Mouse (Mus musculus) gastrocnemius, postnatal 36 days (tissue): ENCODE data around the gene Ifit1bl2. TPM values are rescaled to one million over a fixed set of nuclear protein-coding genes. Genes with fewer than 3 reads are reported as not detected.

Experiments
- DNase-seq, 2 experiments: peaks; one replicate each; pipeline ENCODE4 v3.0.0; 2022
- intact Hi-C: fragments of 180-260 bp; cut with DNase I; formaldehyde crosslinking; loops from one replicate; pipeline ENCODE4 v1.15.1; 2025
- total RNA-seq, 2 experiments: library from RNA; stranded (reverse); gene quantifications; 2 replicates each; pipeline ENCODE4 v1.2.3; 2021

Ifit1bl2 gene
- total RNA-seq, 2 experiments from 2014 or later: 0.08 TPM; not detected in 1

DNA sequence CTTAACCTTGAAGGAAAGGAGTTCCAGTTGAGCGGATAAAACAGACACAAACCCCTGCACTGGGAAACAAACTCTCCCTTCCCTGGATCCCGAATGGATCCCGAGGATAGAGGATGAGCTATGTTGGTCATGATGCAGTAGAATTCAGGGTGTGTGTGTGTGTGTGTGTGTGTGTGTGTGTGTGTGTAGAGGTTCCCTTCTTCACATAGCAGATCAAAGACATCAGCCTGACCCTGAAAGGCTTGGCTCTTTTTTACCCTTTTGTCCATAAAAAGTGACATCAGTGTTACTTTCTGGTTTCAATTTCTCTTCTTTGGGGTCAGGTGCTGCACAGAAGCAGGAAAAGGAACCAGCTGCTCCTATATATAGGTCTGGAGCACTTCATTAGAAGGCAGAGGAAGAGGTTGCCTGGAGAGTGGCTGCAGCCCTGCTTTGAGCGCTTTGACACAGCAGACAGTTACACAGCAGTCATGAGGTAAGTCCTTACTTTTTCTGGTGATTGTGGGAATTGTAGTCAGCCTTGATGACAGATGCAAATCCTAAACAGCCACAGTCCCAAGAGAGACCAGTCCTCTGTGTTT, 70.6 kb downstream of the Ifit1bl2 start:
- intact Hi-C loops: no loop called here
- no peak for DNase-seq

DNA sequence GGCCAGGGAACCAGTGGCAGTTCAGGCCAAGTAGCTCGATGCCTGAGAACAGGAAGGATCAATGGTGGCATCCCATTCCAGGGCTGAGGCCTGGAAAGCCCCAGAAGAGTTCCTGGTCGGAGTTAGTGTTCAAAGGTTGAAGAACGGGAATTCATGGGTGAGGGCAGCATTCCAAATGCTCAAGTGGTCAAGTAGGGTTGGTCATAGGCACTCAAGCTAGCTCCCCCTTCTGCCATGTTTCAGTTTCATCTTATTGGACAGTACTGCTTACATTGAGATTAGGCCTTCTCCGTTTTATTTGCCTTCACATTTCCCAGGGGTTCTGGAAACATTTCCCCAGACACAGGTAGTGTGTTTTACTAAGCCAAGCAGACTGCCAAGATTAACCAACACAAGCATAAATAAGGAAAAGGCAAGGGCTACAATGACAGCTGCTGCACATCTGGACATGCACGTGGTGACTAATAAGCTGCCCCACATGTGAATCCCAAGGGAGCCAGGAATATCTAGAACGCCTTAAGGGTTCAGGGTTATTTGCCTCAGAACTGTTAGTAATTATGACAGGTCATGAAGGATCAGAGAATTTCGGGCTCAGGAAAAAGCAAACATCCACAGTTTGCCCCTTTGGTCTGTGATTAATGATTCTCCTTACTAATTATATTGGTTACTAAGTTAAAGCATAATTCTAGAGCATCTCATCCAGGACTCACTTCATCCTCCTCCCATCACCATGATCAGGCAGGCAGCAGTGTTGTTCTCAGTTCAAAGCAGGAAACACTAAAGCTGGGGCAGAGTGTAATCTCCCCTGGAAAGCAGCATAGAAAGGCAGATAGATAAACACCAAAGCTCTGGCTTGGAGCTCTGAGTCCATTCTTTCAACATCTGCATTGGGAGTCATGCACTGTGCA, 71.3 kb downstream of the Ifit1bl2 start:
- intact Hi-C loops: no loop called here
- no peak for DNase-seq

Other genes with a start within 250 kb of the Ifit1bl2 start
- gene Ch25h, start 165.6 kb downstream of the Ifit1bl2 start, total RNA-seq: not detected
- 1 to 10 TPM; 7.0 to 7.3 TPM for gene Lipa, start 113.3 kb downstream of the Ifit1bl2 start, total RNA-seq
- 1 to 10 TPM; 1.2 to 1.4 TPM for gene Ifit2, start 90.0 kb downstream of the Ifit1bl2 start, total RNA-seq
- gene Ifit3, start 57.2 kb downstream of the Ifit1bl2 start, total RNA-seq: 1 to 10 TPM; 1.4 to 2.0 TPM
- not detected for gene Ifit1bl1, start 38.8 kb downstream of the Ifit1bl2 start, total RNA-seq
- gene Ifit3b, start 32.8 kb downstream of the Ifit1bl2 start, total RNA-seq: under 1 TPM; 0.59 to 0.89 TPM
- gene Ifit1, start 128 bp upstream of the Ifit1bl2 start, total RNA-seq: under 1 TPM; 0.56 to 0.57 TPM
- 1 to 10 TPM in 1 of 2 experiments, under 1 TPM in 1; 0.67 to 1.1 TPM for gene Slc16a12, start 106.5 kb upstream of the Ifit1bl2 start, total RNA-seq
- 10 to 100 TPM; 11.3 to 20.5 TPM for gene Pank1, start 238.7 kb upstream of the Ifit1bl2 start, total RNA-seq